Mouse (Mus musculus) left cerebral cortex, postnatal 4 days (tissue): Measurements from ENCODE around the gene Dnah12. TPM values are rescaled to one million over a fixed set of nuclear protein-coding genes. Genes with fewer than 3 reads are reported as not detected.
"Not testable (repeated sequence)": the region's sequence is repeated elsewhere in the genome, so short reads cannot be mapped to it uniquely, and the experiment has no call there.

Experiments used
- DNase-seq: peaks from one replicate; pipeline ENCODE4 v3.0.0-alpha.2; 2022
- intact Hi-C: fragments of 180-260 bp; cut with DNase I; formaldehyde crosslinking; loops from one replicate; pipeline ENCODE4 v1.15.1; 2025
- total RNA-seq, 2 experiments: library from RNA; stranded (reverse); gene quantifications; 2 replicates each; pipeline ENCODE4 v1.2.3; 2021

Gene Dnah12
- under 1 TPM; 0.40 to 0.56 TPM for total RNA-seq

- DNase-seq: no peak
- intact Hi-C loops: no loop called here
Observed at GRCm38 (mm10) chr14:26692974-26693373, at the start of gene Dnah12. TSS of gene Dnah12 (plus strand) at chr14:26693274.

GRCm38 (mm10) chr14:26645989-26646650, 47.0 kb upstream of the Dnah12 start:
- intact Hi-C loops: no loop called here
- peak; percentile 50 for DNase-seq

DNA sequence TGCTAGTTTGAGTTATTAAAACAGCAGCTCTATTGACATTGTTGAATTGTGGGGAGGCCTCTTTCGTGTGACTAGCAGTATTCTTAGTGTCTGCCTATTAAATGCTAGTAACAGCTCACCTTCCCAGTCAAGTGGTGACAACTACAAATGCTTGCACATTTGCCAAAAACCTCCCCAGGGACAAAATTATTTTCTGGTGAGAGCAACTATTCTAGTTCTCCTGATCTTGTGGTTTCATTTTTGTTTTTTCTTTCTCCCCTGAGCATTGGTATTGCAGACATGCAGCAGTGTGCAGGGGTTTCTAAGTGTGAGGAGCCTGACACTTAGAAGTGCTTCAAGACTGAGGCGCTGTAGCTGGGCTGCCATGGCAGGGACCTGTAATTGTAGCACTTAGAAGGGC, 45.3 kb upstream of the Dnah12 start:
- intact Hi-C loops: no loop called here
- DNase-seq: no peak

DNA sequence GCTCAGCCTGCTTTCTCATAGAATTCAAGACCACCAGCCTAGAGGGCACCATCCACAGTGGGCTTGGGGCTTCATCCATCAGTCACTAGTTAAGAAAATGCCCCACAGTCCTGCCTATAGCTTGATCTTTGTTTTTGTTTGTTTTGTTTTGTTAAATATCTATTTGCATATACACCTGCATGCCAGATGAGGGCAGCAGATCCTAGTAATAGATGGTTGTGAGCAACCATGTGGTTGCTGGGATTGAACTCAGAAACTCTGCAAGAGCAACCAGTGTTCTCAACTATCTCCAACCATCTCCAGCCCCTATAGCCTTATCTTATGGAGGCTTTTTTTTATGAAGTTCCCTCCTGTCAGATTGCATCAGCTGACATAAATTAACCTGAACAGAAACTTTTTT, 41.2 kb upstream of the Dnah12 start:
- no peak for DNase-seq
- intact Hi-C loops: loop anchor here (10.0 kb wide), 1 partner anchor 303 kb away; no protein-coding TSS in a partner anchor

DNA sequence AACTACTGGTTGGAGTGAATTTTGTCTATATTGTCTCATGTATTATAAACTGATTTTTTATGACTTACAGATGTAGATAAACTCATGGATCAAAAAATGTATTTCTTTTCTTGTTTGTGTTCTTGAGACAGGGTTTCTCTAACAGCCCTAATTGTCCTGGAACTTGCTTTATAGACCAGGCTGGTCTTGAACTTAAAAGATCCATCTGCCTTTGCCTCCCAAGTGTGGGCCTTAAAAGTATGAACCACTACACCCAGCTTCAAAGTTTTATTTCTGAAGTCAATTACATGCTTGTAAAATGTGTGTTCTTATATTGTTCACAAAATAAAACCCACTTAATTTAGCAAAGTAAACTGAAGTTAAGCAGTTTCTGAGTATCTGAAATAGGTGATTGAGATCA, 34.9 kb upstream of the Dnah12 start:
- intact Hi-C loops: loop anchor here (10.0 kb wide), 1 partner anchor 297 kb away; no protein-coding TSS in a partner anchor
- DNase-seq: no peak

GRCm38 (mm10) chr14:26660233-26660632, 32.8 kb upstream of the Dnah12 start:
- intact Hi-C loops: loop anchor here (10.0 kb wide), 2 partner anchors 275 to 435 kb away; no protein-coding TSS in a partner anchor
- DNase-seq: no peak

GRCm38 (mm10) chr14:26662016-26662415, 31.1 kb upstream of the Dnah12 start:
- no peak for DNase-seq
- intact Hi-C loops: loop anchor here (10.0 kb wide), 2 partner anchors 273 to 433 kb away; no protein-coding TSS in a partner anchor

DNA sequence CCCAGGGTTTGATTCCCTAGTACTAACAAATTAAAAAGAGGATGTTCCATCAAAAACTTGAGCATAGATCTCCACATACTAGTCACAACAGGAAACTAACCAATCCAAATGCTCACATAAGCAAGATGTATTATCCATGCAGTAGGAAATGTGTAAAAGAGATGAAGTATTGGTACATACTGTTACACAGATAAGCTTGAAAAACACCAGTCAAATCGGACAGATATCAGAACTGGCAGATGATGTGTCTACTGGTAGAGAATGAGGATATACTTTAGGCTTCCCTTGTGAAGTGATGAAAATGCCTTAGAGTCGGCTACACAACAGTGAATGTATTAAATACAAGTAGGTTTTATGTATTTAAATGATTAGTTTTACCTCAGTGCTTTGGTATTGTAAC, 30.6 kb upstream of the Dnah12 start:
- intact Hi-C loops: loop anchor here (10.0 kb wide), 2 partner anchors 272 to 432 kb away; no protein-coding TSS in a partner anchor
- no peak for DNase-seq

GRCm38 (mm10) chr14:26663851-26664250, 29.2 kb upstream of the Dnah12 start:
- intact Hi-C loops: loop anchor here (10.0 kb wide), 2 partner anchors 271 to 431 kb away; no protein-coding TSS in a partner anchor
- no peak for DNase-seq

- no peak for DNase-seq
- intact Hi-C loops: loop anchor here (10.0 kb wide), 2 partner anchors 267 to 427 kb away; no protein-coding TSS in a partner anchor
Observed at GRCm38 (mm10) chr14:26667991-26668370, 25.1 kb upstream of the Dnah12 start.

- intact Hi-C loops: loop anchor here (10.0 kb wide), 2 partner anchors 266 to 426 kb away; no protein-coding TSS in a partner anchor
- DNase-seq: peak; percentile 34
Observed at GRCm38 (mm10) chr14:26668371-26669291, 24.4 kb upstream of the Dnah12 start.

- intact Hi-C loops: loop anchor here (10.0 kb wide), 2 partner anchors 265 to 425 kb away; no protein-coding TSS in a partner anchor
- DNase-seq: peak; percentile 82
Observed at GRCm38 (mm10) chr14:26669292-26670073, 23.6 kb upstream of the Dnah12 start, which contains the start of gene Pde12. TSS of gene Pde12 (minus strand) at chr14:26669883.

GRCm38 (mm10) chr14:26670964-26671363, 22.1 kb upstream of the Dnah12 start:
- intact Hi-C loops: no loop called here
- no peak for DNase-seq

- intact Hi-C loops, DNase-seq: not testable (repeated sequence)
Observed at GRCm38 (mm10) chr14:26671870-26672615, 21.0 kb upstream of the Dnah12 start.

DNA sequence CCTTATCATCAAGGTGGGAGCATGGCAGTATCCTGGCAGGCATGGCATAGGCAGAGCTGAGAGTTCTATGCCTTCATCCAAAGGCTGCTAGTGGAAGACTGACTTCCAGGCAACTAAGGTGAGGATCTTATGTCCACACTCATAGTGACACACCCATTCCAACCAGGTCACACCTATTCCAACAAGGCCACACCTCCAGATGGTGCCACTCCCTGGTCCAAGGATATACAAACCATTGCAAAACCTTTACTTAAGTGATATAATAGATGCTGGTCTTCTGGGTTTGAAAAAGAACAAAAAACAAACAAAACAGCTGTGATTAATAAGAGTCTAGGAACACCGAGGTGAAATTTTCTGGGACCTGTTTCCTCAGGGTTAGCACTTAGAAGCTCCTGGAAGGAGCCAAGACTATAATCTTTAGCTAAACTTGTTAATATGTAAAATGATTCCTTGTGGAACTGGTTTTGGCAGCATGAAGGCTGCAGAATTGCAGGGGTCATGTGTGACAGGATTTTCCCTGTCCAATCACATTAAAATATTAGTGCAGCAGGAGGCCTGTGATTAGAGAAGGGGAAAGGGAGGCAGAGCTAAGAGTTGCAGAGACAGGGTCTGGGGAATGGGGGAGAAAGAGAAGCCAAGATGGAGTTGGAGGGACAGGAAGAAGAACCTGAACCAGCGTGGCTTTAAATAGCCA, 18.5 kb upstream of the Dnah12 start:
- DNase-seq, intact Hi-C loops: not testable (repeated sequence)

DNA sequence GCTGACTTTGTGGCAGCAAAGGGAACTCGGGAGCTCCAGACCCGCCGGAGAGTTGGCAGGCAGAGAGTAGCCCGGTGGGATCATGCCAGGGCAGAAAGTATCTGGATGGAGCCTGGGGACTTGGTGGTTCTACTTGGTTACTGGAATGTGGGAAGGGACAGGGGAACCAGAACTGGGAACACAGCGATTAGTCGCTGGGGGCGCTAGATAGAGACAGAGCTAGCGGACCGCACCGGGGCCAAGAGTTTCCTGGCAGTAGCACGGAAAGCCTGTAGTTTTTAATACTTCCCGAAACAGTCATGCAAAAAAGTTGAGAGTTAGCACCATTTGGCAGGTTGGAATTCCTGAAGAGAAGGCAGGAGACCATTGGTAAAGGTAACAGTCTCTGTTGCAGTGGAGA, 17.7 kb upstream of the Dnah12 start:
- DNase-seq: peak; percentile 22
- intact Hi-C loops: no loop called here

DNA sequence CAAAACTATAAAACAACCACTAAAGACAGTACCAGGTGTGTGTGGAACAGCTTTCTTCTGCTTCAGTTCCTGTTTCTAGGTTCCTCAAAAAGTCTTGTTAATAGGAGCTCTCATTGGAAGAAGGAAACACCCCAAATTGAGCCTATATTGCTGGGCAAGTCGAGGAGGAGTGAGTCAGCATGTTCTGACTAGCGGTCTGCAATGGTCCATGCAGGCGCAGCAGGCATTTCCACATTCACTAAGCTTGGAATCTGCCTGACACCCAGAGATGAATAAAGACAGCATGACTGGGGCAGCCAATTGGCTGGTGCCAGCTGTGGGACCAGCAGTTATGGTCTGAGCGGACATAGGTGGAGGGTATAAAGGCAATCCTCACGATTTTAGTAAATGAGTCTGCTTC, 17.3 kb upstream of the Dnah12 start:
- no peak for DNase-seq
- intact Hi-C loops: no loop called here

DNA sequence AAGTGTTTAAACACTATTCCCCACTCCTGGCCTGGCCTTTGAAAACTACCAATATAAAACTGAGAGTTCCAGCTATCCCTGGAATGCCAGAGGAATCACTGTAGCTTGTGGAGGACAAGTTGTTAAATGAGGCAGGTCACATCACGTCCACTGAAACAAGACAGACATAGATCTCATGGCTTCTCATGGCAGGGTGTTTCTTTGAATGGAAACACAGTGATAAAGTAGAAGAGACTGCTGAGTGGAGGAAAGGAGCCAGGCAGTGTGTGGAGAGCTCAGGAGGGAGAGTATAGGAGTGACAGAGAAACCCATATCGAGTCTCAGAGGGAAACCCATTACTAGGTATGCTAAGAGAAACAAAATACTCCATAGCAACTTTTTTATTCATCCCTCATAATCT, 2.3 kb upstream of the Dnah12 start:
- intact Hi-C loops: no loop called here
- no peak for DNase-seq

- DNase-seq: no peak
- intact Hi-C loops: no loop called here
Observed at GRCm38 (mm10) chr14:26691363-26691762, 1.7 kb upstream of the Dnah12 start.
